Mouse (Mus musculus) liver, postnatal 0 days (tissue): ENCODE measurements at regions not wholly inside any gene's neighbourhood (a gene's known extent, or its start where the extent isn't known, plus 50 kb on each side); places are given as distances from the start of the nearest gene placed in this dataset.

ENCODE experiments used
- CTCF ChIP-seq: sonication (generic); IDR thresholded peaks from 2 replicates; pipeline ENCODE4 v1.5.1; 2016; ENCODE audit warnings: antibody characterized with exemption, low read depth
- EP300 ChIP-seq: IDR thresholded peaks from 2 replicates; pipeline ENCODE4 v1.6.1; 2016; ENCODE audit warnings: antibody characterized with exemption, low read depth, mild to moderate bottlenecking

- TF ChIP-seq CTCF (no peak), EP300 (no peak)
Measured at GRCm38 (mm10) chr3:78877323-78877722, 409.0 kb downstream of the Rapgef2 start.
